Mouse (Mus musculus) limb, embryonic 10.5 days (tissue): ENCODE measurements around the gene Myt1l. TPM values are rescaled to one million over a fixed set of nuclear protein-coding genes. Genes with fewer than 3 reads are reported as not detected.

ENCODE experiments used
- DNase-seq: peaks from one replicate; pipeline ENCODE4 v3.0.0-alpha.2; 2017; ENCODE audit warnings: low spot score
- H3K27ac ChIP-seq: fragments of 300-500 bp; sonication (generic); 2 replicates; pipeline ENCODE4 v1.5.1; 2016; ENCODE audit warnings: mild to moderate bottlenecking
- H3K27me3 ChIP-seq: fragments of 300-500 bp; sonication (generic); 2 replicates; pipeline ENCODE4 v1.6.1; 2016; ENCODE audit warnings: low read depth, mild to moderate bottlenecking; ENCODE audit not compliant: poor library complexity, severe bottlenecking
- H3K36me3 ChIP-seq: fragments of 300-500 bp; sonication (generic); 2 replicates; pipeline ENCODE4 v1.6.1; 2016; ENCODE audit warnings: mild to moderate bottlenecking, moderate library complexity
- H3K4me1 ChIP-seq: fragments of 300-500 bp; sonication (generic); 2 replicates; pipeline ENCODE4 v1.6.1; 2016
- H3K4me3 ChIP-seq: fragments of 300-500 bp; sonication (generic); 2 replicates; pipeline ENCODE4 v1.5.1; 2016; ENCODE audit warnings: mild to moderate bottlenecking, moderate library complexity
- H3K9me3 ChIP-seq: fragments of 300-500 bp; sonication (generic); replicated peaks from 2 replicates; pipeline ENCODE4 v1.6.1; 2016; ENCODE audit warnings: mild to moderate bottlenecking
- WGBS: fragments of 180-500 bp; shearing (Covaris S2); methylation state at CpG from one replicate; pipeline ENCODE4 v1.1.7; 2016; 5-methylcytosine and 5-hydroxymethylcytosine counted together
- polyA plus RNA-seq: library from polyadenylated mRNA; unstranded; fragments of >200 nt; fragmentation: Nextera tagmentation; extraction: Ambion mirVana; gene quantifications from 2 replicates; pipeline ENCODE4 v1.2.1, GENCODE M21; 2016

Myt1l gene
- polyA plus RNA-seq, 1 experiment from 2014 or later: not detected

DNA sequence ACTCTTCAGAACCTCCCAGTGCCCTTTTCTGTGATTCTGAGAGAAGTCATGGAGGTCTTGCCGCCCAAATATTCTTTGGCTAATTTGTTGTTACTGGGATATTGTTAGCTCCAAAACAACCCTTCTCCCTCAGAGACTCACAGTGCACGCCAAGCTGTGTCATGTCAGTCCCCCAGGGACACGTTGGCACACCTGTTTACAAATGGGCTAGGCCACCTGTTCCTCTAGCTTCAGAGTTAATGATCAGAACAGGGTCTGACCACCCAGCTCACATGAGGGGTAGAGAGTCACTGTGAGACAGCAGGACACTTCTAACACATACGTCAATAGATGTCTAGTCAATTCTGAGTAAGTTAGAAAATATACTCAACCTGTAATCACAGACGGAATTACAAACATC, 12.6 kb downstream of the Myt1l start:
- no peaks in the 10 kb centered on the region for H3K36me3 ChIP-seq
- H3K4me1 ChIP-seq: no peaks in the 10 kb centered on the region
- no peak for DNase-seq
- no peak overlapping the region for H3K27ac ChIP-seq
- no peaks in the 10 kb centered on the region for H3K9me3 ChIP-seq
- WGBS: 87% methylated on average over 5 of the region's 5 CpGs
- H3K27me3 ChIP-seq: peaks cover 25% of the 10 kb centered on the region
- H3K4me3 ChIP-seq: no peak overlapping the region

DNA sequence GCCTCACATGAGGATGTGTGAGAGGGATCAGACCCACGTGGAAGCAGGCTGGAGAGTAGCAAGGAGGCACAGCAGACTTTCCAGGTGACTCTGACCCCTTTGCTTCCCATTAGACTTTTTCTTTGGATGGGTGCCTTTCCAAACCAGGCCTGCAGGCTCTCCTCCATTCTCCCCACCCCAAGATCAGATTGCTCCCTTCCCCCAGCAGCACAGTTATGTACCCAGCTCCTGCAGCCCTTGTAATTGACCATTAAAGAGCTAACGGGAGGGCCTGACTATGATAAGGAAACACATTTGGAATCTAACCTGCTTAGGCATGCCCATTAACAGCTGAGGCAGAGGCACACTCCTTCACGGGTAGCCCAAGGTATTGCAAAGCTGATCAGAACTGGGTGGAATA, 17.9 kb downstream of the Myt1l start:
- H3K4me1 ChIP-seq: no peaks in the 10 kb centered on the region

DNA sequence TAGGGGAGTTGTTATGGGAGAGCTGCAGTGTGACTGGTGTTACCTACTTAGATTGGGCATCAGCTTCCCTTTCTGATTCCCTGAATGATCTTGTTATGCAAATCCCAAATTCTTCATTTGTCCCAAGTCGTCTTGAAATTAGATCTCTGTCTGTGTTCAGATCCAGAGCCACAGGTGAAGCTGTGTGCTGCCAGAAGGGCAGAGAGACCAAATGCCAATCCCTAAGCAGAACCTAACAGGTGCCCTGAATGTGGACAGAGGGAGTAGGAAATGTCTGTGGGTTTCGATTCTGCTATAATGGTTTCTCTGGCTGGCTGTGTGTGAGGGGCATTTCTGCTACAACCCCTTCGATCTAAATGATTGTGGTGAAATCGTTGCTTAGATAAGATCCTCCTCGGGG, 18.9 kb downstream of the Myt1l start:
- H3K36me3 ChIP-seq: no peaks in the 10 kb centered on the region
- H3K27ac ChIP-seq: no peak overlapping the region
- no peak overlapping the region for H3K4me3 ChIP-seq
- no peak for DNase-seq
- no peaks in the 10 kb centered on the region for H3K4me1 ChIP-seq
- no peaks in the 10 kb centered on the region for H3K9me3 ChIP-seq
- no peaks in the 10 kb centered on the region for H3K27me3 ChIP-seq
- WGBS: 84% methylated on average over 5 of the region's 5 CpGs

More for the DNA sequence above, 17.9 kb downstream of the Myt1l start:
- Histone ChIP-seq H3K9me3 (no peaks in the 10 kb centered on the region), H3K27me3 (no peaks in the 10 kb centered on the region), H3K4me3 (no peak overlapping the region), H3K36me3 (no peaks in the 10 kb centered on the region), H3K27ac (no peak overlapping the region)
- WGBS: 48% methylated on average over 3 of the region's 3 CpGs
- no peak for DNase-seq

DNA sequence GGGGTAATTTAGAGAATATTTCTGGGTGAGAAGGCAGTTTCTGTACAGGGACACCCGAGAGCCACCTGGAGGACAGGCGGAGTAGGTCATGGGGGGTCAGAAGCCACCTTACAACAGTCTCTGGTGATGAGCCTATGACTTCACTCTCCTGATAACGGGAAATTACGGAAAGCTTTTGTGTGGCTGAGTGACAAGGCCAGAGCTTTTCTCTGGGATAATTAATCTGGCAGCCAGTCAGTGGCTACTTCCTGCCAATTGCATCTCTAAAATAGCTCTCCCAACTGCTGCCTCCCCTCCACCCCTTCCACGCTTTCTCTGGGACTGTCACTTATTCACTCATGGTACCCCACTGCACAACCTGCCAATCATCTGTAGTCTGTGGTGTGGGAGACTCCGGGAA, 19.6 kb downstream of the Myt1l start:
- no peaks in the 10 kb centered on the region for H3K27me3 ChIP-seq
- H3K36me3 ChIP-seq: no peaks in the 10 kb centered on the region
- WGBS: 76% methylated on average over 6 of the region's 6 CpGs
- no peak for DNase-seq
- H3K9me3 ChIP-seq: no peaks in the 10 kb centered on the region
- H3K4me1 ChIP-seq: no peaks in the 10 kb centered on the region
- H3K27ac ChIP-seq: no peak overlapping the region
- H3K4me3 ChIP-seq: no peak overlapping the region

DNA sequence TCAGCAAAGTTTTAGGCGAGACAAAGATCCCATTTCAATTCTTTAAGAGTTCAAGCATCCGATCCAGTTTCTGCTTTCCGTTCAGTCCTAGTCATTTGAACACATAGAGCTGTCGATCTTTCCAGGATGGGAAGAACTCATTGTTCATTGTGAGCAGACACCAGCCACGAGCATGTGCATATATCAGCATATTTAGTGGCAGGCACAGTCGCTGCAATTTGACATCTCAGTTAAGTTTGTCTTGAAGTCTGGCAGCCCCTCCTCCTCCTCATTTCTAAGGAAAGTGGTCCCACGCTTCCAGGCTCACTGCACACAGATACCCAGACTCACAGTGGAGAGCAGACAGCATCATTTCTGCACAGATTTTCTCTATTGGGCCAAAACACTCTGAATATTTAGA, 25.0 kb downstream of the Myt1l start:
- Histone ChIP-seq H3K4me3 (no peak overlapping the region), H3K36me3 (no peaks in the 10 kb centered on the region), H3K27me3 (no peaks in the 10 kb centered on the region), H3K9me3 (no peaks in the 10 kb centered on the region), H3K4me1 (no peaks in the 10 kb centered on the region), H3K27ac (no peak overlapping the region)
- DNase-seq: no peak
- WGBS: 86% methylated on average over 7 of the region's 7 CpGs

DNA sequence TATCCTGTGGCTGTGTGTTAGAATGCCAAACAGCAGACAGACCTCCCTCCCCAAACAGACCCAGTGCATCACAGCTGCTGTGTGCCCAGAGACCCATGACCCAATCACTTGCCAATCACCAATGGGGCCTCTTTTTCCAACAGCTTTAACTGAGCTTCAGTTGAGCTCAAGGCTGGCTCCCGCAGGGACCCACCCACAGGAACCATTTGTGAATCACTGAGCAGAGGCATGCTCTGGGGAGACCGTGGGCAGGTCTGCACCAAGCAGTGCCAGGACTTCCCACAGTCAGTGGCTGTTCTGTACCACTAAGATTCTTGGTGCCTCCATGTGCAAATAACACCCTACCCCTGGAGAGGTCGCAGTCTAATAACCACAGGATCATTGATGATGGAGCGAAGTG, 27.5 kb downstream of the Myt1l start:
- no peak overlapping the region for H3K27ac ChIP-seq
- DNase-seq: no peak
- H3K4me1 ChIP-seq: no peaks in the 10 kb centered on the region
- no peaks in the 10 kb centered on the region for H3K36me3 ChIP-seq
- H3K4me3 ChIP-seq: no peak overlapping the region
- H3K27me3 ChIP-seq: no peaks in the 10 kb centered on the region
- 90% methylated on average over 4 of the region's 4 CpGs for WGBS
- H3K9me3 ChIP-seq: no peaks in the 10 kb centered on the region

DNA sequence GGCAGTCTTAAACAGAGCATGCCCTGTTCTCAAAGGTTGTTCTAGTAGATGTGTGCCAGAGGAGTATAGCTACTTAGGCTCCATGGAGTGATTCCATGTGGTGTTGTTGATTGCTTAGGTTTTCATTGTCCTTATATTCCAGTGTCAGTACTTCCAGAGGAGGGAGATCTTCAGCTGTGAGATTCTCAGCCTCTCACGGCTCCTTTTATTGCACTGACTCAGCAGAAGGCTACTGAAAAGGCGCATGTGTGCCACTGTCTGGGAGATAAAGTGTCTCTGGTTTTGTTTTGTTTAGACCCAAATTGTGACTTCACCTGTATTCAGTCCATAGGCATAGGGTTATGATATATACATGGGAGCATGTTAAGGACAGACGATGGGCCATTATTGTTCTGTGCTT, 28.2 kb downstream of the Myt1l start:
- 64% methylated on average over 3 of the region's 3 CpGs for WGBS

DNA sequence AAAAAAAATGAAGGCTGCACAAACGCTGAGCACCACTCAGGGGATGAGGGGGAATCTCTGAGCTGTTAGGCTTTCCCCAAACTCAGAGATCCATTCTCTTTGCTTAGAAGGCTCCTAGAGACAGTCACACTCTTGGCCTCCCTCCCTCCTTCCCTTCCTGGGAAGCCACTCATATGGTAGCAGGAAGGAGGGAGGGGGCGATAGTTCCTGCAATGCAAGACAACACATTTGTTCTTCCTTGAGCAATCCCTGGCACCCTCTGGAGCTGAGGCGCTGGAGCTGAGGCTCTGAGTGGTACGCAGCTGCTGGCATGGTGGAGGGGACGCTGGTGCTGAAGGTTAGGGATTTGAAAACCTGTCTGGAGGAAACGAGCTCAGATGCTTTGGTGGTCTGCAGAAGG, 28.7 kb downstream of the Myt1l start:
- WGBS: 60% methylated on average over 6 of the region's 6 CpGs

More for the DNA sequence above, 28.2 kb downstream of the Myt1l start:
- H3K4me1 ChIP-seq: no peaks in the 10 kb centered on the region
- H3K9me3 ChIP-seq: no peaks in the 10 kb centered on the region
- DNase-seq: no peak
- no peaks in the 10 kb centered on the region for H3K27me3 ChIP-seq
- no peak overlapping the region for H3K27ac ChIP-seq
- H3K36me3 ChIP-seq: no peaks in the 10 kb centered on the region
- no peak overlapping the region for H3K4me3 ChIP-seq

DNA sequence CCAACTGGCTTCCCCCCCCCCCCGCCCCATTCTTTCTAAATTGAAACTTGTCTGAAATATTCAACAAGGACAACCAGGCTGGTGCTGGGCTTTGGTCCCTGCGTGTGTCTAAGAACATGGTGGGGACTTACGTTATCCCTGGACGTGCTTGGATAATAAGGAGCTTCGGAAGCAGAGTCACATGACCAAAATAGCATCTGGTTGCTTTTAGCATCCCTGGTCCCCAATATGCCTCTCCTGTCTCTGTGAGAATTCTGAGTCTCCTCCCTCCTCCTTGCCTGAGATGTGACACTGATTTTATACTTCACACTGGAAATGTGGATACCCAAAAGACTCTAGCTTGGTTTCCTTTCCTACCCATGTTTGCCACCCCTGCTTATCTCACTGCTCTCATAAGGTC, 31.6 kb downstream of the Myt1l start:
- Histone ChIP-seq H3K9me3 (no peaks in the 10 kb centered on the region), H3K27ac (no peak overlapping the region), H3K4me1 (no peaks in the 10 kb centered on the region), H3K4me3 (no peak overlapping the region), H3K27me3 (no peaks in the 10 kb centered on the region), H3K36me3 (no peaks in the 10 kb centered on the region)
- WGBS: 79% methylated on average over 5 of the region's 5 CpGs
- no peak for DNase-seq

More for the DNA sequence above, 28.7 kb downstream of the Myt1l start:
- Histone ChIP-seq H3K36me3 (no peaks in the 10 kb centered on the region), H3K4me3 (no peak overlapping the region), H3K27ac (no peak overlapping the region), H3K9me3 (no peaks in the 10 kb centered on the region), H3K4me1 (no peaks in the 10 kb centered on the region), H3K27me3 (no peaks in the 10 kb centered on the region)
- DNase-seq: no peak

DNA sequence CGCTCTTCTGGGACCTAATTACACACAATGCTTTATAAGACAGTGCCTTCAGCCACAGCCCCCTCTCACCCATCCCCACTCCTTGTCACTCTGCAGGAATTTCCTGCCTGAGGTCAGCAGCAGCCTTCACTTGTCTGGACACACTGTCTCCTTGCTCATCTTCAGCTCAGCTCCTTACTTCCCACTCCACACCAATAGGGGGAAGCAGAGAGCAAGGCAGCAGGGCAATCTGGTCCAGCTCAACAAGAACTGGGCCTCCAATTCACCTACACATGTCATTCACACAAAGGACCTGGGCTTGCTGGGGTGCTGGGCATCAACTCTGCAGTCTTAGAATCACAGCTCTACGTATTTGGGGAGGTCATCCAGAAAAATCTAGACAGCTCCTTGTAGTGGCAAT, 33.0 kb downstream of the Myt1l start:
- Histone ChIP-seq H3K4me1 (no peaks in the 10 kb centered on the region), H3K36me3 (no peaks in the 10 kb centered on the region), H3K27ac (no peak overlapping the region), H3K9me3 (no peaks in the 10 kb centered on the region), H3K27me3 (no peaks in the 10 kb centered on the region), H3K4me3 (no peak overlapping the region)
- 88% methylated on average over 2 of the region's 2 CpGs for WGBS
- no peak for DNase-seq

DNA sequence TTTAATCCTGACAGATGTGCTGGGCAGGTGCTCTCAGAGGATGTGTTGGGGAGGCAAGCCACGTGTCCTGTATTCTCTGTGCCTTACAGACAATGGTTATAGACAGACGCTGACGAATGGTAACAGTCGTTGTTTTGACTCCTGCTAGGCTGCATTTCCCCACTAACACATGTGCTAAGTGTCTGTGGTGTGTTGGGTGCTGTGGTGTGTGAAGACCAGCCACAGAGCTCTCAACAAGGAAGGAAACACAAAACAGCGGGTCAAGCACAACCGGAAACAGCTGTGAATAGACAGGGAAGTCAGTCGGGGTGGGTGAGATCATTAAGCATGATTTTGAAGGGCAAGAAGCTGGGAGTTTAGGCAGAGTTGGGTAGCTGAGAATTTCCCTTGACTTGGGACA, 41.1 kb downstream of the Myt1l start:
- H3K4me1 ChIP-seq: no peaks in the 10 kb centered on the region
- H3K9me3 ChIP-seq: no peaks in the 10 kb centered on the region
- DNase-seq: no peak
- H3K36me3 ChIP-seq: no peaks in the 10 kb centered on the region
- no peak overlapping the region for H3K4me3 ChIP-seq
- WGBS: 84% methylated on average over 7 of the region's 7 CpGs
- H3K27ac ChIP-seq: no peak overlapping the region
- H3K27me3 ChIP-seq: no peaks in the 10 kb centered on the region

DNA sequence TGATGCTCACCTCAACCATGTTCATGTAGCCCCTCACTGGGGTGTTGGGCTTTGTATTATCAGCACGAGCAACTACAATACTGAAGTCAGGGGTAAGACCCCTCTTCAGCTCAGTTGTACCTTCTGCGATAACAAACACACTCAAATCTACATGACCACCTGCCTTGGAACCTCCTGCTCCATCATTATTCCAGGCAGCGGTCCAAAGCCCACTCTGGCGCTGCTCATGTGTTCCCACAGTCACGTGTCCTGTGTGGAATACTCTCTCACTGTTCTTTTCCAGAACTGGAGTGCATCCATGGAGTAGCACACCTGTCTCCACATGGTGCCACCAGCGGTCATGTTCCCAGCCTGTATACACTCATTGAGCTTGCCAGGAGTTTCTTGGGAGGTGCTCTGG, 42.2 kb downstream of the Myt1l start:
- no peaks in the 10 kb centered on the region for H3K27me3 ChIP-seq
- no peak overlapping the region for H3K27ac ChIP-seq
- no peak overlapping the region for H3K4me3 ChIP-seq
- H3K36me3 ChIP-seq: no peaks in the 10 kb centered on the region
- 89% methylated on average over 6 of the region's 6 CpGs for WGBS
- no peaks in the 10 kb centered on the region for H3K9me3 ChIP-seq
- H3K4me1 ChIP-seq: no peaks in the 10 kb centered on the region
- DNase-seq: no peak

DNA sequence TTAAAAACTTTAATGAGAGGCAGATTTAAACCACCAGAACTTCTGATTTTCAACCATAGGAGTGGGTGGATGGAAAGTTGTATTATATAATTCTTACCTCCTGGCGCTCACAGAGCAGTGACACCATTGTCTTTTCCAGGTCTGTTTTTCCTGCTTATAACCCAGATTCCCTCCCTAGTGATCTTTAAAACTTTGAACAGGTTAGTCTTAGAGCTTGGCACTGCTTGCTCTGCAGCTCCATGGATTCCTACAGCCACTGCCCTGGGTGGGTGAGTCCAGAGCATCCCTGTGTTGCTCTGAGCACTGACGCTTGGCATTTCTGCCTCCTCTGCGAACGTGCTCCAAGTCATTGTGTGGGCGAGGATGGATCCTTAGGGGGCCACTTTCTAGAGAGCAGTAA, 43.4 kb downstream of the Myt1l start:
- Histone ChIP-seq H3K4me1 (no peaks in the 10 kb centered on the region), H3K27ac (no peak overlapping the region), H3K36me3 (no peaks in the 10 kb centered on the region), H3K27me3 (no peaks in the 10 kb centered on the region), H3K9me3 (no peaks in the 10 kb centered on the region), H3K4me3 (no peak overlapping the region)
- no peak for DNase-seq
- WGBS: 92% methylated on average over 5 of the region's 5 CpGs

DNA sequence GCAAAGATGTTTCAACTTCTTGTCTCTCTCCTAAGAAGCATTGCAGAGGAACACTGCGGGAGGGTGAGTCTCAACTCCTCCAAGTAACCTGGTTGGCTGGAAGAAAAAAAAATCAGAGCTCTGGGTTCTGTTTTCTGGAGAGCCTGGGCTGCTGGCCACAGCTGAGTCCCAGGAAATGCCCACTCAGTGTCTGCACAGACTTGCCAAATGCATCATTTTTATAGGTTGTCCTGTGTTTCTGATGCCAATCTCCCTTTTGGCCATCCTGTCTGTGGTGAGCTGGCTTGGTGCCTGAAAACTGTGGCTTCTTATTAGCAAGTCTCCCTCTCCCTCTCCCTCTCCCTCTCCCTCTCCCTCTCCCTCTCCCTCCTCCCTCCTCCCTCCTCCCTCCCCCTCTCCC, 65.6 kb downstream of the Myt1l start:
- no peak overlapping the region for H3K4me3 ChIP-seq
- H3K9me3 ChIP-seq: no peaks in the 10 kb centered on the region; the same call in 1 of the 2 replicates
- H3K27ac ChIP-seq: no peak overlapping the region
- H3K4me1 ChIP-seq: no peaks in the 10 kb centered on the region
- H3K27me3 ChIP-seq: no peaks in the 10 kb centered on the region
- no peak for DNase-seq
- 96% methylated on average over 1 of the region's 1 CpGs for WGBS
- H3K36me3 ChIP-seq: no peaks in the 10 kb centered on the region
